Mouse (Mus musculus): ENCODE measurements around the gene Enox1. TPM values are rescaled to one million over a fixed set of nuclear protein-coding genes. Genes with fewer than 3 reads are reported as not detected.

The Enox1 gene
- polyA plus RNA-seq, 2 experiments = 13.5 to 15.6 TPM

DNA sequence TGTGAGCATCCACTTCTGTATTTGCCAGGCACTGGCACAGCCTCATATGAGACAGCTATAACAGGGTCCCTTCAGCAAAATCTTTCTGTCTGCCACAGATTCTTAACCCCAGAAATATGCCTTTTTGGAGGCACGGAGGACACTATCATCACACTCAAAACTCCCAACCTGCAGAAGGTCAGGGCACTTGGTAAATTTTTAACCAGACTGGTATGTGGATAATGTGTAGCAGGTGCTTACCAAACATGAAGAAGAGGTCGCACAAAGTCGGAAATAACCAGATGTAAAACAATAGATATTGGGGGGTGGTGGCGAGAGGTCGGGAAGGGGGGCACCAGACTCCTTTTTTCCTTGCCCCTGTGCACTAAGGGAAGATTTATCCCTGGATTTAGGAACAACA lies 430.6 kb downstream of the Enox1 start:
- no peak overlapping the region for H3K4me3 ChIP-seq (replicated peaks; ENCODE audit: low read length)
- no peak overlapping the region for H3K27ac ChIP-seq (replicated peaks; ENCODE audit: low read depth, low read length)
- WGBS = 53% methylated on average over 5 of the region's 5 CpGs
- no peak overlapping the region for H3K4me2 ChIP-seq (replicated peaks; ENCODE audit: low read depth, low read length, severe bottlenecking)
- no peak for DNase-seq (ENCODE audit: low spot score)
- TF ChIP-seq POLR2A (IDR thresholded peaks at IDR 0.05; ENCODE audit: borderline replicate concordance, extremely low read depth, insufficient read depth, insufficient read length) = no peak
- H3K9me3 ChIP-seq (ENCODE audit: control insufficient read depth, low read length) = no peaks in the 10 kb centered on the region
- H3K9ac ChIP-seq (ENCODE audit: low read depth, low read length, severe bottlenecking) = no peak overlapping the region
- no peaks in the 10 kb centered on the region for H3K27me3 ChIP-seq (ENCODE audit: control insufficient read depth, insufficient read depth, low read length)
- no peaks in the 10 kb centered on the region for H3K36me3 ChIP-seq (ENCODE audit: control insufficient read depth, insufficient read depth, low read length)
- peaks cover 9% of the 10 kb centered on the region; the same call in 1 of the 2 replicates for H3K4me1 ChIP-seq (ENCODE audit: control insufficient read depth, insufficient read depth, low read length)
- ATAC-seq (ENCODE audit: low FRiP score, low read depth) = no peak

DNA sequence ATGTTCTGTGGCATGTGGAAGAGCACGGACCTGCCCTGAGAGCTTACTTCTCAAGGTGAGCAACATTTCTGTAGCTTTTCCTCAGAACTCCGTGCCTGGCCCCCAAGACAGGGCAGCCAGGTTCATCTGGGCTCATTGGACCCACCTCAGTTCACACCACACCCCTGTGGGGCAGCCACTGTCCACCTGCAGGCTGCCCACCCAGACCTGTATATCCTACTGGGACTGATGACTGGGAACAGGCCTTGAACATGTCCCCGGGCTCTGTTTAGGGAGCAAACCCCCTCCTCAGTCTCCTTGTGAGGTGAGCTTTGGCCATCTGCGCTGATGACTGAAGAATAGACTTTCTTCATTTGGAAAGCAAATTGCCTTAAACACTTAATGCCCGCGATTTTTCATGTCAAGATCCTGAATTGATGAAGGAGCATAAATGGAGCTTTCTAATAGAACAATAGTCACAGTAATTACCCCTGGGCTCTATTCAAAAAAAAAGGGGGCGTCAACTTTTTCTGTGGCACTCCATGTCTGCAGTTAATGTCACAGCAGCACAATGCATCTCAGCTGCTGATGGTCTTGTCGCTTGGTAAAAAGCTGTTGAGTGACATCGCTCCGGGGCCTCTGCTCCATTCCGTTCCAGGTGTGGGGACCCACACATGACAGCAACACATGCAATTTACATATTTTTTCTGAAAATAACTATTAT lies 436.7 kb downstream of the Enox1 start:
- Histone ChIP-seq H3K27me3 (ENCODE audit: control insufficient read depth, insufficient read depth, low read length) (no peaks in the 10 kb centered on the region), H3K4me2 (replicated peaks; ENCODE audit: low read depth, low read length, severe bottlenecking) (no peak overlapping the region), H3K9ac (ENCODE audit: low read depth, low read length, severe bottlenecking) (no peak overlapping the region), H3K4me3 (replicated peaks; ENCODE audit: low read length) (no peak overlapping the region), H3K27ac (replicated peaks; ENCODE audit: low read depth, low read length) (no peak overlapping the region), H3K4me1 (ENCODE audit: control insufficient read depth, insufficient read depth, low read length) (no peaks in the 10 kb centered on the region), H3K36me3 (ENCODE audit: control insufficient read depth, insufficient read depth, low read length) (no peaks in the 10 kb centered on the region), H3K9me3 (ENCODE audit: control insufficient read depth, low read length) (no peaks in the 10 kb centered on the region)
- 84% methylated on average over 11 of the region's 11 CpGs for WGBS
- ATAC-seq (ENCODE audit: low FRiP score, low read depth) (no peak), DNase-seq (ENCODE audit: low spot score) (no peak)
- TF ChIP-seq POLR2A (IDR thresholded peaks at IDR 0.05; ENCODE audit: borderline replicate concordance, extremely low read depth, insufficient read depth, insufficient read length) = no peak

DNA sequence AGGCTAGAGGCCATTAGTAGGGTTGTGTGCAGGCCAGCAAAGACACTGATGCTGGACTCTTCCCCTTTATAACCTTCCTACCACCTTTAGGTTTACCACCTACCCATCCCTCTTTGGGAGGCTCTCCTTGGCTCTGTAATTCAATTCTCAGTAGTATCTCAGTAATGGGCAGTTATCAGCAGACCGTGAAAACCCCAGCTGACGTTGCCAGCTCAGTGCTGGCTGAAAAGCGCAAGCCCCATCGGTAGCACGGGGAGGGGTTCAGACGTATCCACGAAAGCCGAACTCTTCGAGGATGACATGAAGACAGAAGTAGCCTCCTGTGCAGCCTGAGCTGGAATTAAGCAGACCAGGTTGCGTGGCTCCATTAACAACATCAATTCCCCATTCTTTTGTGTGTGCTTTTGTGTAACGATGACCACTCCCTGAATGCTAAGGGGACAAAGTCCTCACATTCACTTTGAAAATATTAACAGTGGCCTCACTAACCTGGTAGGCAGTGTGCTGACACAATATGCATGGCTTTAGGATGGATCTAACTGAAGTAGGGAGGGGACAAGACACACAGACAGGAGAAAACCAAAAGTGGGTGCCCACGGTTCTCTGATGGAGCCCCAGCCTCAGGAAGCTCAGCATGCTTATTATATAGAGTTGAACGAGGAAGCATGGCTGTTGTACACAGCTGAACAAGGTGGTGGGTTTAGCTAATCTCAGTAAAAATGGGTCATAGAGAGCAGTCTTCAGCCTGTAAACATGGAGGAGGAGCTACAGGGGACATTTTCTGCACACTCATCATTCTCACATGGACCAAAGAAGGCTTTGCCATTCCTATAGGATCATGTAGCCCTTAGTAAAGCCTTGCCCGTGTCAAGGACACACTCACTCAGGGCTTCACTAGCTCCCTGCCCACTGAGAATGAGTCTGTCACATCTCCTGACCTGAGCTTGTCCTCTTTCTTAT lies 439.9 kb downstream of the Enox1 start:
- no peaks in the 10 kb centered on the region for H3K27me3 ChIP-seq (ENCODE audit: control insufficient read depth, insufficient read depth, low read length)
- ATAC-seq (ENCODE audit: low FRiP score, low read depth) (no peak), DNase-seq (ENCODE audit: low spot score) (no peak)
- peaks cover 9% of the 10 kb centered on the region for H3K4me1 ChIP-seq (ENCODE audit: control insufficient read depth, insufficient read depth, low read length)
- H3K4me3 ChIP-seq (replicated peaks; ENCODE audit: low read length) = no peak overlapping the region
- H3K9ac ChIP-seq (ENCODE audit: low read depth, low read length, severe bottlenecking) = no peak overlapping the region
- H3K9me3 ChIP-seq (ENCODE audit: control insufficient read depth, low read length) = no peaks in the 10 kb centered on the region
- no peaks in the 10 kb centered on the region for H3K36me3 ChIP-seq (ENCODE audit: control insufficient read depth, insufficient read depth, low read length)
- H3K27ac ChIP-seq (replicated peaks; ENCODE audit: low read depth, low read length) = no peak overlapping the region
- H3K4me2 ChIP-seq (replicated peaks; ENCODE audit: low read depth, low read length, severe bottlenecking) = no peak overlapping the region
- TF ChIP-seq POLR2A (IDR thresholded peaks at IDR 0.05; ENCODE audit: borderline replicate concordance, extremely low read depth, insufficient read depth, insufficient read length) = no peak
- 88% methylated on average over 14 of the region's 14 CpGs for WGBS

DNA sequence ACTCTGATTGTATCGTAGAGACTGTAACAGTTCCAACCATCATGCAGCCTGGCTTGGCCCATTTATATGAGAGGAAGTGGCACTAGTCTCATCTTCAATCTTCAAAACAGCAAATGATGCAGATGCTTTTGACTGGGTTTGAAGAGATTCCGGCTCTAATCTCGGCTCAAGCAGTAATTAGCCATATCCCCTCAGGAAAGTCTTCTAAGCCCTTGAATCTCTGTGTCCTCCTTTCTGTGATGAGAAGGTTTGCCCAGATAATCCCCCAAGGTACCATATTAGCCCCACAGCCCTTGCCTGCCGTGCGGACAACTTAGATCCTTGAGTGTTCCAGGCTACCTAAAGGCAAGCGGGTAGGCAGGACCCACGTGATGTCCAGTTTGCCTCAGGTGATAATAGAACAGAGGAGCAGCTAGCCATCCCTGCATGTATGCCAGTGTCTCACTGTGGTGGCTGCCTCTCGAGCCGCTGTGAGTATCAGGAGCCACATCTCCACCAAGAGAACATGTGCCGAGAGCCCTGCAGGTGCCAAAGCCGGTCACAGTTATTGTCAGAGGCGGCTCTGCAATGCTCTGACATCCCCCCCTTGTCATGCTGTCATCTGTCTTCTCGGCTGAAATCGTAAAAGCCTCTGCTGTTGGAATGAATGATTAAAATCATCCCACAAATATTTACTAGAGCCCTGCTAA lies 442.6 kb downstream of the Enox1 start:
- TF ChIP-seq POLR2A (IDR thresholded peaks at IDR 0.05; ENCODE audit: borderline replicate concordance, extremely low read depth, insufficient read depth, insufficient read length) = no peak
- Histone ChIP-seq H3K4me3 (replicated peaks; ENCODE audit: low read length) (no peak overlapping the region), H3K27ac (replicated peaks; ENCODE audit: low read depth, low read length) (no peak overlapping the region), H3K36me3 (ENCODE audit: control insufficient read depth, insufficient read depth, low read length) (no peaks in the 10 kb centered on the region), H3K9me3 (ENCODE audit: control insufficient read depth, low read length) (no peaks in the 10 kb centered on the region), H3K9ac (ENCODE audit: low read depth, low read length, severe bottlenecking) (no peak overlapping the region), H3K4me1 (ENCODE audit: control insufficient read depth, insufficient read depth, low read length) (peaks cover 9% of the 10 kb centered on the region), H3K27me3 (ENCODE audit: control insufficient read depth, insufficient read depth, low read length) (no peaks in the 10 kb centered on the region), H3K4me2 (replicated peaks; ENCODE audit: low read depth, low read length, severe bottlenecking) (no peak overlapping the region)
- 41% methylated on average over 14 of the region's 14 CpGs for WGBS
- ATAC-seq (ENCODE audit: low FRiP score, low read depth) = no peak
- DNase-seq (ENCODE audit: low spot score) = no peak

DNA sequence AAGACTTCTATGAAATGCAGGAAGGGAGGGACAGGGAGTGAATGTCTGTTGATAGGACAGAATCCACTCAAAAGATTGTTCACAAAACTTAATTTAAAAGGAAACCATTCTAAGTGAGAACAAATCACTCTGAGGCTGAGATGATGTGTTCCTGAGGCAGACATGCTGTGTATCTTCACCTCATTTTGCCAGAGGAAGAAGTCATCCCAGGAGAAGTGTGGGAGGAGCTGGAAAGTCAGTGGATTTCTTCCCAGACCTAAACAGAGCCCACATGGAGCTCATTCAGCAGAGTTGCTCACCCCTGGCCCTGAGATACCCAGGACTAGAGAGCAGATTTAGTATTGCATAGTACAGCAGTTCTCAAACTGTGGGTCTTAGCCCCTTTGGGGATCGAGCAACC lies 444.2 kb downstream of the Enox1 start:
- 90% methylated on average over 1 of the region's 1 CpGs for WGBS
- ATAC-seq (ENCODE audit: low FRiP score, low read depth) (no peak), DNase-seq (ENCODE audit: low spot score) (no peak)
- no peak overlapping the region for H3K27ac ChIP-seq (replicated peaks; ENCODE audit: low read depth, low read length)
- TF ChIP-seq POLR2A (IDR thresholded peaks at IDR 0.05; ENCODE audit: borderline replicate concordance, extremely low read depth, insufficient read depth, insufficient read length) = no peak
- H3K4me2 ChIP-seq (replicated peaks; ENCODE audit: low read depth, low read length, severe bottlenecking) = no peak overlapping the region
- no peaks in the 10 kb centered on the region for H3K9me3 ChIP-seq (ENCODE audit: control insufficient read depth, low read length)
- H3K36me3 ChIP-seq (ENCODE audit: control insufficient read depth, insufficient read depth, low read length) = no peaks in the 10 kb centered on the region
- peaks cover 9% of the 10 kb centered on the region for H3K4me1 ChIP-seq (ENCODE audit: control insufficient read depth, insufficient read depth, low read length)
- no peak overlapping the region for H3K9ac ChIP-seq (ENCODE audit: low read depth, low read length, severe bottlenecking)
- H3K4me3 ChIP-seq (replicated peaks; ENCODE audit: low read length) = no peak overlapping the region
- no peaks in the 10 kb centered on the region for H3K27me3 ChIP-seq (ENCODE audit: control insufficient read depth, insufficient read depth, low read length)
